Mouse (Mus musculus) neural tube, embryonic 11.5 days (tissue): ENCODE data around the gene Gdpd1. TPM values are rescaled to one million over a fixed set of nuclear protein-coding genes. Genes with fewer than 3 reads are reported as not detected.

Experiments used
- ATAC-seq: fragments of 200-750 bp; cut with Nextera tagmentation; 2 replicates; pipeline ENCODE4 v1.8.0; 2017; ENCODE audit warnings: moderate number of reproducible peaks, mild to moderate bottlenecking, moderate TSS enrichment, moderate library complexity; ENCODE audit not compliant: insufficient read depth, low FRiP score, low TSS enrichment
- DNase-seq: peaks from one replicate; pipeline ENCODE4 v3.0.0-alpha.2; 2015; ENCODE audit warnings: low spot score
- H3K27ac ChIP-seq: fragments of 300-500 bp; sonication (generic); 2 replicates; pipeline ENCODE4 v1.5.1; 2014; ENCODE audit warnings: low read depth, mild to moderate bottlenecking, low read length
- H3K27me3 ChIP-seq: fragments of 300-500 bp; sonication (generic); 2 replicates; pipeline ENCODE4 v1.6.1; 2014; ENCODE audit warnings: mild to moderate bottlenecking, low read length, mixed read lengths; ENCODE audit not compliant: control insufficient read depth, insufficient read depth
- H3K36me3 ChIP-seq: fragments of 300-500 bp; sonication (generic); 2 replicates; pipeline ENCODE4 v1.6.1; 2014; ENCODE audit warnings: mild to moderate bottlenecking, low read length, moderate library complexity, mixed read lengths; ENCODE audit not compliant: control insufficient read depth, insufficient read depth
- H3K4me1 ChIP-seq: fragments of 300-500 bp; sonication (generic); 2 replicates; pipeline ENCODE4 v1.6.1; 2014; ENCODE audit warnings: low read length, mixed read lengths; ENCODE audit not compliant: control insufficient read depth, insufficient read depth
- H3K4me2 ChIP-seq: fragments of 300-500 bp; sonication (generic); 2 replicates; pipeline ENCODE4 v1.6.1; 2014; ENCODE audit warnings: low read depth, mild to moderate bottlenecking, moderate library complexity
- H3K4me3 ChIP-seq: fragments of 300-500 bp; sonication (generic); 2 replicates; pipeline ENCODE4 v1.5.1; 2014; ENCODE audit warnings: low read depth, low read length
- H3K9ac ChIP-seq: fragments of 300-500 bp; sonication (generic); 2 replicates; pipeline ENCODE4 v1.6.1; 2014; ENCODE audit warnings: mild to moderate bottlenecking, low read length
- H3K9me3 ChIP-seq: fragments of 300-500 bp; sonication (generic); 2 replicates; pipeline ENCODE4 v1.6.1; 2016; ENCODE audit warnings: low read length; ENCODE audit not compliant: control insufficient read depth
- WGBS: fragments of 180-500 bp; shearing (Covaris S2); extraction: QIAGEN DNeasy Blood & Tissue Kit; methylation state at CpG from one replicate; pipeline ENCODE4 v1.1.7; 2014; 5-methylcytosine and 5-hydroxymethylcytosine counted together
- polyA plus RNA-seq: library from polyadenylated mRNA; unstranded; fragments of >200 nt; fragmentation: Nextera tagmentation; extraction: Ambion mirVana; gene quantifications from 2 replicates; pipeline ENCODE4 v1.2.1, GENCODE M21; 2014

Gdpd1 gene
- polyA plus RNA-seq, 1 experiment from 2014 or later = 102 TPM

GRCm38 (mm10) chr11:87020449-87020848, 53.4 kb downstream of the Gdpd1 start:
- H3K4me3 ChIP-seq = no peak overlapping the region
- no peak for DNase-seq
- WGBS = 80% methylated on average over 5 of the region's 5 CpGs
- H3K27ac ChIP-seq = no peak overlapping the region
- no peak overlapping the region for H3K4me2 ChIP-seq
- ATAC-seq = no peak
- H3K36me3 ChIP-seq = no peaks in the 10 kb centered on the region
- no peak overlapping the region for H3K9ac ChIP-seq
- no peaks in the 10 kb centered on the region for H3K4me1 ChIP-seq
- no peaks in the 10 kb centered on the region for H3K9me3 ChIP-seq
- H3K27me3 ChIP-seq = no peaks in the 10 kb centered on the region

- no peak overlapping the region for H3K4me3 ChIP-seq
- 92% methylated on average over 8 of the region's 8 CpGs for WGBS
These were observed 54.4 kb downstream of the Gdpd1 start for GRCm38 (mm10) chr11:87019431-87019830.

GRCm38 (mm10) chr11:87018081-87018480, 55.8 kb downstream of the Gdpd1 start:
- no peaks in the 10 kb centered on the region for H3K27me3 ChIP-seq
- no peak overlapping the region for H3K4me3 ChIP-seq
- no peaks in the 10 kb centered on the region for H3K4me1 ChIP-seq
- no peak overlapping the region for H3K4me2 ChIP-seq
- DNase-seq = no peak
- no peaks in the 10 kb centered on the region for H3K9me3 ChIP-seq
- WGBS = 84% methylated on average over 4 of the region's 4 CpGs
- no peaks in the 10 kb centered on the region for H3K36me3 ChIP-seq
- no peak overlapping the region for H3K9ac ChIP-seq
- no peak for ATAC-seq
- no peak overlapping the region for H3K27ac ChIP-seq

More at GRCm38 (mm10) chr11:87019431-87019830, 54.4 kb downstream of the Gdpd1 start:
- DNase-seq = no peak
- no peak for ATAC-seq
- Histone ChIP-seq H3K27me3 (no peaks in the 10 kb centered on the region), H3K36me3 (no peaks in the 10 kb centered on the region), H3K9me3 (no peaks in the 10 kb centered on the region), H3K27ac (no peak overlapping the region), H3K9ac (no peak overlapping the region), H3K4me1 (no peaks in the 10 kb centered on the region), H3K4me2 (no peak overlapping the region)

- Histone ChIP-seq H3K27ac (no peak overlapping the region), H3K9ac (no peak overlapping the region), H3K4me1 (no peaks in the 10 kb centered on the region), H3K36me3 (no peaks in the 10 kb centered on the region), H3K4me2 (no peak overlapping the region), H3K27me3 (no peaks in the 10 kb centered on the region), H3K4me3 (no peak overlapping the region), H3K9me3 (no peaks in the 10 kb centered on the region)
- 62% methylated on average over 3 of the region's 3 CpGs for whole genome bisulfite sequencing
- ATAC-seq (no peak), DNase-seq (no peak)
These were observed 58.2 kb downstream of the Gdpd1 start for GRCm38 (mm10) chr11:87015691-87016090.

GRCm38 (mm10) chr11:87010476-87010875, 63.4 kb downstream of the Gdpd1 start:
- no peak overlapping the region for H3K4me2 ChIP-seq

GRCm38 (mm10) chr11:87007371-87007770, 66.5 kb downstream of the Gdpd1 start:
- H3K4me2 ChIP-seq = no peak overlapping the region
- no peak overlapping the region for H3K27ac ChIP-seq
- H3K36me3 ChIP-seq = no peaks in the 10 kb centered on the region
- no peaks in the 10 kb centered on the region for H3K27me3 ChIP-seq
- ATAC-seq = no peak
- WGBS = 33% methylated on average over 8 of the region's 8 CpGs
- no peak overlapping the region for H3K9ac ChIP-seq
- no peaks in the 10 kb centered on the region for H3K4me1 ChIP-seq
- H3K4me3 ChIP-seq = no peak overlapping the region
- H3K9me3 ChIP-seq = no peaks in the 10 kb centered on the region
- peak; percentile 40 for DNase-seq

More at GRCm38 (mm10) chr11:87010476-87010875, 63.4 kb downstream of the Gdpd1 start:
- H3K4me3 ChIP-seq = no peak overlapping the region
- no peaks in the 10 kb centered on the region for H3K9me3 ChIP-seq
- DNase-seq = peak; percentile 62
- ATAC-seq = no peak
- H3K27ac ChIP-seq = no peak overlapping the region
- no peak overlapping the region for H3K9ac ChIP-seq
- no peaks in the 10 kb centered on the region for H3K36me3 ChIP-seq
- WGBS = 29% methylated on average over 9 of the region's 9 CpGs
- H3K27me3 ChIP-seq = no peaks in the 10 kb centered on the region
- H3K4me1 ChIP-seq = no peaks in the 10 kb centered on the region

- no peaks in the 10 kb centered on the region for H3K9me3 ChIP-seq
- no peaks in the 10 kb centered on the region for H3K27me3 ChIP-seq
- no peak for ATAC-seq
- no peak for DNase-seq
- no peak overlapping the region for H3K4me3 ChIP-seq
- 64% methylated on average over 12 of the region's 12 CpGs for WGBS
- H3K9ac ChIP-seq = no peak overlapping the region
- H3K36me3 ChIP-seq = no peaks in the 10 kb centered on the region
- no peak overlapping the region for H3K4me2 ChIP-seq
- no peak overlapping the region for H3K27ac ChIP-seq
- no peaks in the 10 kb centered on the region for H3K4me1 ChIP-seq
These were observed 68.7 kb downstream of the Gdpd1 start for GRCm38 (mm10) chr11:87004960-87005755.

GRCm38 (mm10) chr11:87002078-87002829, 71.6 kb downstream of the Gdpd1 start:
- ATAC-seq = no peak
- DNase-seq = no peak
- H3K4me2 ChIP-seq = no peak overlapping the region
- no peak overlapping the region for H3K27ac ChIP-seq
- H3K9me3 ChIP-seq = no peaks in the 10 kb centered on the region
- H3K4me1 ChIP-seq = no peaks in the 10 kb centered on the region
- H3K36me3 ChIP-seq = no peaks in the 10 kb centered on the region
- 84% methylated on average over 10 of the region's 10 CpGs for WGBS
- no peaks in the 10 kb centered on the region for H3K27me3 ChIP-seq
- no peak overlapping the region for H3K4me3 ChIP-seq
- no peak overlapping the region for H3K9ac ChIP-seq
